In genomic region chr1:156197588-156197987, GRCm38 (mm10) we compare ENCODE assay signal across 22 mouse cellular contexts. TPM values are rescaled to one million over a fixed set of nuclear protein-coding genes. Genes with fewer than 3 reads are reported as not detected.
A peak's percentile ranks its signal among the peaks of the same experiment; 100 is the strongest.
DNase-seq lines count a peak whose midpoint lies in the region; ATAC-seq and TF ChIP-seq lines count a peak whose summit lies in the region.
"Had no signal": no experiment of that assay in that cellular context is flagged by ENCODE, and none has a peak within 500 bp of the region (broad histone marks: within the 10 kb centered on the region; RNA-seq: fewer than 3 reads in every experiment).

No protein-coding gene starts in this region.

- H3K27ac ChIP-seq in forebrain, postnatal 0 days (ENCODE audit: low read depth, low read length), result no peak overlapping the region
- H3K27ac ChIP-seq in forebrain, embryonic 14.5 days (ENCODE audit: low read depth, low read length), result no peak overlapping the region
- H3K27ac ChIP-seq: embryonic facial prominence, embryonic 10.5 days; forebrain, embryonic 15.5 days; heart, embryonic 13.5 days; hindbrain, embryonic 15.5 days had no signal

- H3K4me2 ChIP-seq in forebrain, postnatal 0 days (ENCODE audit: low read depth), result no peak overlapping the region
- no peak overlapping the region for H3K4me2 ChIP-seq in forebrain, embryonic 14.5 days (ENCODE audit: low read length)
- H3K4me2 ChIP-seq: forebrain, embryonic 15.5 days; heart, embryonic 13.5 days; hindbrain, embryonic 15.5 days had no signal

- no peak overlapping the region for H3K4me3 ChIP-seq in forebrain, postnatal 0 days (ENCODE audit: low read depth, low read length)
- H3K4me3 ChIP-seq in forebrain, embryonic 14.5 days (ENCODE audit: low read depth, low read length), result no peak overlapping the region
- H3K4me3 ChIP-seq: embryonic facial prominence, embryonic 10.5 days; forebrain, embryonic 15.5 days; heart, embryonic 13.5 days; hindbrain, embryonic 15.5 days had no signal

- peak; percentile 84 for ATAC-seq in forebrain, postnatal 0 days
- ATAC-seq in forebrain, embryonic 14.5 days, result no peak
- ATAC-seq: activated CD4-positive, CD25-positive, alpha-beta regulatory T cell, adult 4 months; forebrain, embryonic 15.5 days; Patski had no signal

- no peak overlapping the region for H3K9ac ChIP-seq in forebrain, postnatal 0 days
- no peak overlapping the region for H3K9ac ChIP-seq in forebrain, embryonic 14.5 days (ENCODE audit: low read length)
- H3K9ac ChIP-seq: forebrain, embryonic 15.5 days; heart, embryonic 13.5 days; hindbrain, embryonic 15.5 days had no signal

- TF ChIP-seq CTCF in forebrain, postnatal 0 days (IDR thresholded peaks at IDR 0.05; ENCODE audit: low read depth), result no peak

- H3K9me3 ChIP-seq in forebrain, postnatal 0 days (ENCODE audit: low read length), result no peaks in the 10 kb centered on the region
- H3K9me3 ChIP-seq in forebrain, embryonic 14.5 days (replicated peaks; ENCODE audit: control insufficient read depth, low read length), result no peaks in the 10 kb centered on the region
- H3K9me3 ChIP-seq: embryonic facial prominence, embryonic 10.5 days; forebrain, embryonic 15.5 days; hindbrain, embryonic 15.5 days had no signal

- H3K4me1 ChIP-seq in forebrain, postnatal 0 days (ENCODE audit: insufficient read depth), result no peaks in the 10 kb centered on the region
- peaks cover 3% of the 10 kb centered on the region; the same call in 1 of the 2 replicates for H3K4me1 ChIP-seq in forebrain, embryonic 14.5 days (ENCODE audit: control insufficient read depth, insufficient read depth, low read length)

- 44% methylated on average over 4 of the region's 4 CpGs for WGBS in forebrain, postnatal 0 days
- 71% methylated on average over 4 of the region's 4 CpGs for WGBS in forebrain, embryonic 14.5 days

- DNase-seq in forebrain, postnatal 0 days, result peak; percentile 60
- no peak for DNase-seq in forebrain, embryonic 14.5 days (ENCODE audit: low spot score)
- DNase-seq in layer of hippocampus, adult 8-10 months (ENCODE audit: low spot score in 2 of 2), result peak; percentile 18 to 29
- DNase-seq in layer of hippocampus, postnatal 10 days (ENCODE audit: low spot score in 2 of 2), result no peak
- DNase-seq in brain, adult 2 months (ENCODE audit: low read depth, low spot score), result peak; percentile 63
- DNase-seq in telencephalon, adult 2 months (ENCODE audit: low read depth, low spot score), result peak; percentile 51
- DNase-seq in kidney, postnatal 36 days, result no peak
- DNase-seq: adrenal gland, postnatal 14 days; cerebellum, adult 2 months; cerebellum, postnatal 10 days; gastrocnemius, postnatal 36 days; heart, adult 11 months; heart, postnatal 36 days had no signal

- peaks cover under 1% of the 10 kb centered on the region; the same call in 1 of the 2 replicates for H3K27me3 ChIP-seq in forebrain, postnatal 0 days (ENCODE audit: insufficient read depth, low read length)
- peaks cover 2% of the 10 kb centered on the region for H3K27me3 ChIP-seq in forebrain, embryonic 14.5 days (replicated peaks; ENCODE audit: control insufficient read depth, insufficient read depth, low read length)
- H3K27me3 ChIP-seq: CH12.LX, Patski had no signal

- no peaks in the 10 kb centered on the region for H3K36me3 ChIP-seq in forebrain, postnatal 0 days (ENCODE audit: insufficient read depth)
- H3K36me3 ChIP-seq in forebrain, embryonic 14.5 days (ENCODE audit: control insufficient read depth, insufficient read depth, low read length), result no peaks in the 10 kb centered on the region
- H3K36me3 ChIP-seq: embryonic facial prominence, embryonic 10.5 days; forebrain, embryonic 15.5 days; heart, embryonic 13.5 days; hindbrain, embryonic 15.5 days had no signal

RNA-seq across cellular contexts. Expression of gene Fam163a, which starts 7.2 kb away (rescaled TPM):
- total RNA-seq in forebrain, postnatal 0 days (2014; rRNA removed), result 3.8 and 5.2 TPM in 2 replicates
- polyA plus RNA-seq in forebrain, postnatal 0 days (2015; fragmentation: Nextera tagmentation; extraction: Ambion mirVana), result 4.8 and 6.9 TPM in 2 replicates
- 1.8 TPM in 2 replicates for polyA plus RNA-seq in forebrain, embryonic 14.5 days (2014; fragmentation: Nextera tagmentation; extraction: Ambion mirVana)
- 10 to 100 TPM in 2 of 4 experiments, 1 to 10 TPM in 2; 9.3 to 15.2 (median 11.5) TPM for total RNA-seq in layer of hippocampus, adult 8-10 months (2022)
- 10 to 100 TPM; 29.0 to 35.8 TPM for total RNA-seq in layer of hippocampus, postnatal 10 days (2021)
- total RNA-seq: CH12.LX; gastrocnemius, adult 8-10 months; gastrocnemius, postnatal 36 days had no signal
- polyA plus RNA-seq: activated CD4-positive, CD25-positive, alpha-beta regulatory T cell, adult 4 months; C2C12; Patski had no signal

Comparison
In these comparisons a context has a peak if more than half of its experiments do, and no peak if none do; other contexts are left out.
1. DNase-seq: peak in forebrain, postnatal 0 days (single experiment), layer of hippocampus, adult 8-10 months (2 of 2), brain, adult 2 months (single experiment) and telencephalon, adult 2 months (single experiment); none in forebrain, embryonic 14.5 days (single experiment), layer of hippocampus, postnatal 10 days (0 of 2) and kidney, postnatal 36 days (0 of 2).